Mouse (Mus musculus): ENCODE measurements around the gene Tprg. TPM values are rescaled to one million over a fixed set of nuclear protein-coding genes. Genes with fewer than 3 reads are reported as not detected.

Gene Tprg
- polyA plus RNA-seq, 1 experiment from 2014 or later: 0.17 TPM

GRCm38 (mm10) chr16:25367834-25368233 is 81.2 kb downstream of the Tprg start:
- ATAC-seq (replicated peaks; ENCODE audit: low FRiP score) (no peak), DNase-seq (ENCODE audit: low spot score) (no peak)
- Histone ChIP-seq H3K27me3 (ENCODE audit: control insufficient read depth, insufficient read depth, low read length) (no peaks in the 10 kb centered on the region), H3K27ac (ENCODE audit: low read depth, low read length) (no peak overlapping the region), H3K4me1 (replicated peaks; ENCODE audit: control insufficient read depth, insufficient read depth, low read length) (no peaks in the 10 kb centered on the region), H3K9me3 (ENCODE audit: control insufficient read depth, low read length) (no peaks in the 10 kb centered on the region), H3K4me3 (ENCODE audit: low read depth, low read length) (no peak overlapping the region), H3K36me3 (ENCODE audit: control insufficient read depth, insufficient read depth, low read length) (no peaks in the 10 kb centered on the region), H3K4me2 (ENCODE audit: low read depth, low read length, severe bottlenecking) (no peak overlapping the region), H3K9ac (ENCODE audit: low read length) (no peak overlapping the region)
- 87% methylated on average over 7 of the region's 7 CpGs for WGBS

GRCm38 (mm10) chr16:25369984-25370412 is 83.4 kb downstream of the Tprg start:
- no peak overlapping the region for H3K27ac ChIP-seq (ENCODE audit: low read depth, low read length)
- no peaks in the 10 kb centered on the region for H3K9me3 ChIP-seq (ENCODE audit: control insufficient read depth, low read length)
- H3K4me3 ChIP-seq (ENCODE audit: low read depth, low read length): no peak overlapping the region
- H3K27me3 ChIP-seq (ENCODE audit: control insufficient read depth, insufficient read depth, low read length): no peaks in the 10 kb centered on the region
- no peaks in the 10 kb centered on the region for H3K36me3 ChIP-seq (ENCODE audit: control insufficient read depth, insufficient read depth, low read length)
- 77% methylated on average over 5 of the region's 5 CpGs for WGBS
- H3K4me2 ChIP-seq (ENCODE audit: low read depth, low read length, severe bottlenecking): no peak overlapping the region
- no peaks in the 10 kb centered on the region for H3K4me1 ChIP-seq (replicated peaks; ENCODE audit: control insufficient read depth, insufficient read depth, low read length)
- ATAC-seq (replicated peaks; ENCODE audit: low FRiP score) (no peak), DNase-seq (ENCODE audit: low spot score) (no peak)
- no peak overlapping the region for H3K9ac ChIP-seq (ENCODE audit: low read length)

- WGBS: 93% methylated on average over 4 of the region's 4 CpGs
- DNase-seq (ENCODE audit: low spot score) (no peak), ATAC-seq (replicated peaks; ENCODE audit: low FRiP score) (no peak)
- no peaks in the 10 kb centered on the region for H3K4me1 ChIP-seq (replicated peaks; ENCODE audit: control insufficient read depth, insufficient read depth, low read length)
- no peaks in the 10 kb centered on the region for H3K27me3 ChIP-seq (ENCODE audit: control insufficient read depth, insufficient read depth, low read length)
- no peak overlapping the region for H3K9ac ChIP-seq (ENCODE audit: low read length)
- H3K4me2 ChIP-seq (ENCODE audit: low read depth, low read length, severe bottlenecking): no peak overlapping the region
- H3K36me3 ChIP-seq (ENCODE audit: control insufficient read depth, insufficient read depth, low read length): no peaks in the 10 kb centered on the region
- H3K27ac ChIP-seq (ENCODE audit: low read depth, low read length): no peak overlapping the region
- H3K9me3 ChIP-seq (ENCODE audit: control insufficient read depth, low read length): no peaks in the 10 kb centered on the region
- H3K4me3 ChIP-seq (ENCODE audit: low read depth, low read length): no peak overlapping the region
Measured at GRCm38 (mm10) chr16:25374121-25374520, 87.5 kb downstream of the Tprg start.

- Histone ChIP-seq H3K4me1 (replicated peaks; ENCODE audit: control insufficient read depth, insufficient read depth, low read length) (no peaks in the 10 kb centered on the region), H3K27ac (ENCODE audit: low read depth, low read length) (no peak overlapping the region), H3K36me3 (ENCODE audit: control insufficient read depth, insufficient read depth, low read length) (no peaks in the 10 kb centered on the region), H3K4me2 (ENCODE audit: low read depth, low read length, severe bottlenecking) (no peak overlapping the region), H3K4me3 (ENCODE audit: low read depth, low read length) (no peak overlapping the region), H3K9ac (ENCODE audit: low read length) (no peak overlapping the region), H3K9me3 (ENCODE audit: control insufficient read depth, low read length) (no peaks in the 10 kb centered on the region), H3K27me3 (ENCODE audit: control insufficient read depth, insufficient read depth, low read length) (no peaks in the 10 kb centered on the region)
- ATAC-seq (replicated peaks; ENCODE audit: low FRiP score) (no peak), DNase-seq (ENCODE audit: low spot score) (no peak)
- WGBS: 65% methylated on average over 5 of the region's 5 CpGs
Measured at GRCm38 (mm10) chr16:25374775-25375174, 88.2 kb downstream of the Tprg start.

- H3K4me1 ChIP-seq (replicated peaks; ENCODE audit: control insufficient read depth, insufficient read depth, low read length): no peaks in the 10 kb centered on the region
- ATAC-seq (replicated peaks; ENCODE audit: low FRiP score): peak; percentile 80
- H3K36me3 ChIP-seq (ENCODE audit: control insufficient read depth, insufficient read depth, low read length): no peaks in the 10 kb centered on the region
- DNase-seq (ENCODE audit: low spot score): peak; percentile 84
- 46% methylated on average over 14 of the region's 14 CpGs for WGBS
- no peak overlapping the region for H3K27ac ChIP-seq (ENCODE audit: low read depth, low read length)
- H3K9me3 ChIP-seq (ENCODE audit: control insufficient read depth, low read length): no peaks in the 10 kb centered on the region
- no peak overlapping the region for H3K4me3 ChIP-seq (ENCODE audit: low read depth, low read length)
- no peak overlapping the region for H3K9ac ChIP-seq (ENCODE audit: low read length)
- H3K27me3 ChIP-seq (ENCODE audit: control insufficient read depth, insufficient read depth, low read length): no peaks in the 10 kb centered on the region
- no peak overlapping the region for H3K4me2 ChIP-seq (ENCODE audit: low read depth, low read length, severe bottlenecking)
Measured at GRCm38 (mm10) chr16:25376720-25377373, 90.2 kb downstream of the Tprg start.

GRCm38 (mm10) chr16:25377695-25378094 is 91.1 kb downstream of the Tprg start:
- H3K4me3 ChIP-seq (ENCODE audit: low read depth, low read length): no peak overlapping the region
- no peaks in the 10 kb centered on the region for H3K36me3 ChIP-seq (ENCODE audit: control insufficient read depth, insufficient read depth, low read length)
- no peaks in the 10 kb centered on the region for H3K9me3 ChIP-seq (ENCODE audit: control insufficient read depth, low read length)
- no peaks in the 10 kb centered on the region for H3K4me1 ChIP-seq (replicated peaks; ENCODE audit: control insufficient read depth, insufficient read depth, low read length)
- no peak overlapping the region for H3K9ac ChIP-seq (ENCODE audit: low read length)
- WGBS: 88% methylated on average over 4 of the region's 4 CpGs
- ATAC-seq (replicated peaks; ENCODE audit: low FRiP score) (no peak), DNase-seq (ENCODE audit: low spot score) (no peak)
- no peak overlapping the region for H3K27ac ChIP-seq (ENCODE audit: low read depth, low read length)
- no peaks in the 10 kb centered on the region for H3K27me3 ChIP-seq (ENCODE audit: control insufficient read depth, insufficient read depth, low read length)
- H3K4me2 ChIP-seq (ENCODE audit: low read depth, low read length, severe bottlenecking): no peak overlapping the region

GRCm38 (mm10) chr16:25385498-25386192 is 99.0 kb downstream of the Tprg start:
- Histone ChIP-seq H3K4me2 (ENCODE audit: low read depth, low read length, severe bottlenecking) (no peak overlapping the region), H3K9ac (ENCODE audit: low read length) (no peak overlapping the region), H3K36me3 (ENCODE audit: control insufficient read depth, insufficient read depth, low read length) (no peaks in the 10 kb centered on the region), H3K4me3 (ENCODE audit: low read depth, low read length) (no peak overlapping the region), H3K27me3 (ENCODE audit: control insufficient read depth, insufficient read depth, low read length) (no peaks in the 10 kb centered on the region), H3K27ac (ENCODE audit: low read depth, low read length) (no peak overlapping the region), H3K4me1 (replicated peaks; ENCODE audit: control insufficient read depth, insufficient read depth, low read length) (no peaks in the 10 kb centered on the region), H3K9me3 (ENCODE audit: control insufficient read depth, low read length) (no peaks in the 10 kb centered on the region)
- ATAC-seq (replicated peaks; ENCODE audit: low FRiP score) (no peak), DNase-seq (ENCODE audit: low spot score) (no peak)
- 89% methylated on average over 6 of the region's 6 CpGs for WGBS

GRCm38 (mm10) chr16:25394676-25395075 is 108.1 kb downstream of the Tprg start:
- Histone ChIP-seq H3K27ac (ENCODE audit: low read depth, low read length) (no peak overlapping the region), H3K9ac (ENCODE audit: low read length) (no peak overlapping the region), H3K4me2 (ENCODE audit: low read depth, low read length, severe bottlenecking) (no peak overlapping the region), H3K4me1 (replicated peaks; ENCODE audit: control insufficient read depth, insufficient read depth, low read length) (no peaks in the 10 kb centered on the region), H3K9me3 (ENCODE audit: control insufficient read depth, low read length) (no peaks in the 10 kb centered on the region), H3K4me3 (ENCODE audit: low read depth, low read length) (no peak overlapping the region), H3K27me3 (ENCODE audit: control insufficient read depth, insufficient read depth, low read length) (no peaks in the 10 kb centered on the region), H3K36me3 (ENCODE audit: control insufficient read depth, insufficient read depth, low read length) (no peaks in the 10 kb centered on the region)
- ATAC-seq (replicated peaks; ENCODE audit: low FRiP score) (no peak), DNase-seq (ENCODE audit: low spot score) (no peak)
- 83% methylated on average over 1 of the region's 1 CpGs for WGBS

GRCm38 (mm10) chr16:25404156-25404555 is 117.5 kb downstream of the Tprg start:
- H3K4me2 ChIP-seq (ENCODE audit: low read depth, low read length, severe bottlenecking): no peak overlapping the region
- no peak for ATAC-seq (replicated peaks; ENCODE audit: low FRiP score)
- no peak overlapping the region for H3K9ac ChIP-seq (ENCODE audit: low read length)
- H3K27me3 ChIP-seq (ENCODE audit: control insufficient read depth, insufficient read depth, low read length): no peaks in the 10 kb centered on the region
- no peak overlapping the region for H3K4me3 ChIP-seq (ENCODE audit: low read depth, low read length)
- no peaks in the 10 kb centered on the region for H3K9me3 ChIP-seq (ENCODE audit: control insufficient read depth, low read length)
- H3K27ac ChIP-seq (ENCODE audit: low read depth, low read length): no peak overlapping the region
- no peak for DNase-seq (ENCODE audit: low spot score)
- 0 out of 2 replicates have a peak, but pooled peaks cover 4% of the 10 kb centered on the region for H3K4me1 ChIP-seq (replicated peaks; ENCODE audit: control insufficient read depth, insufficient read depth, low read length)
- 30% methylated on average over 6 of the region's 6 CpGs for WGBS
- H3K36me3 ChIP-seq (ENCODE audit: control insufficient read depth, insufficient read depth, low read length): no peaks in the 10 kb centered on the region

Data from forebrain, embryonic 11.5 days (tissue).